Mouse (Mus musculus): ENCODE data around the gene Mon2.

Gene Mon2

DNA sequence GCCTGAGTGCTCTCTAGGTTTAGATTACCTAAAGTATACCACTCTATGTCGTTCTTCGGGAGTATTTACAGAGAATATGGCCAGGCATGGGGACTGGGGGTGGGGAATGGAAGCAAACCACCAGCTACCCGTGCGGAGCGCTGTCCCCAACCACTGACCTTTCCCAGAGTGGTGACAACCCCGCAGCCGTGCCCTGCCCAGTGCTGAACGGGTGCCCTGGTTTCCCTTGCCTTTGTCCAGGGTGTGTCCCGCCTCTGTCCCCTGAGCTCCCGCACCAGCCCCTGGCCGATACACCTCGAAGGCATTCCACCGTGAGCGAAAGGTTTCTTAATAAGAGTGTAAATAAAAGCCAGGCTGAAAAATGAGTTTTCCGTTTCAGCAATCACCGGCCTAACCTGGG, 115.6 kb downstream of the Mon2 start:
- no peak for DNase-seq

DNA sequence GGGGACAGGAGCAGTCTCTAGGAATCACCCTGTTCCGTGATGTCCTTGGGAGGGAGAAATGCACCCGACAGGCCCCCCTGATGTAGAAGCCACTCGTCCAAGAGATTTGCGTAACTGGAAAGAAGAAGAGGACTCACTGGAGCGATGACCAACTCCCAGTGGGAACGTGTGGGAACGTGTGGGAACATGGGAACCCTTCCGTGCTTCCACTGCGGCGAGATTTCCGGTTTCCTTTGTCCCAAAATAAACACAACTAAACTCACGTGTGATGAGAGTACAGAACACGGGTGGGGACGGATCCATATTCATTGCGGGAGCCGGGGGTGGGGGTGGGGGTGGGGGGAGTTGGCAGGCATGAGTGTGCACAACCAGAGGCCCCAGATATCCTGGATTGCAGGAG, 116.1 kb downstream of the Mon2 start:
- DNase-seq = peak; percentile 14

DNA sequence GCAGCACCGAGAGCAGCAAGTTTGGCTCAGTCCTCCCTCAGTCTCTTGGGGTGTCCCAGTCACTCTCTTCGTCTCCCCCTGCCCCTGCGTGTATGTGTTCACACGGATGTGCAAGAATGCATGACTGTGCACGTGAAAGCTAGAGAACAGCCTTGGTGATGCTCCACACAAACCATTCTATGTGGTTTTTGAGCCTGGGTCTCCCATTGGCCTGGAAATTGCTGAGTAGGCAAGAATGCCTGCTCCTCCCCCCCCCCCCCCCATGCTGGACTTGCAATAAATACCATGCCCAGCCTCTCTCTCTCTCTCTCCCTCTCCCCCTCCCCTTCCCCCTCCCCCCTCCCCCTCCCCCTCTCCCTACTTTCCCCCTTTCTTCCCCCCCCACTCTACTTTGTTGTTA, 117.6 kb downstream of the Mon2 start:
- DNase-seq = no peak

DNA sequence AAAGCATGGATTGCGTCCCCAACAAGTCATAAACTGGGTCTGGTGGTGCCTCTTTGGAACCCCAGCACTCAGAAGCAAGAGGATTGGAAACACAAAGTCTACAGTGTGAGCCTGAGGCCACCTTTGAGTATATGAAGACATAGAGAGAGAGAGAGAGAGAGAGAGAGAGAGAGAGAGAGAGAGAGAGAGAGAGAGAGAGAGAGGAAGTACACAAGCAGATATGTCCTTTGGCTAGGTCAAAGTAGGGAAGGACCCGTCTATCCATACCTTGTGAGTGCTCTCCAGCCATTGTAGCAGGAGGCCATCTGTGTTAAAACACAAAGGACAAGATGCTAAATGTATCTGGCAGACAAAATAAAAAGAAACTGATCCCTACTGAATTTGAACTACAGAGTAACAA, 118.4 kb downstream of the Mon2 start:
- DNase-seq = no peak

DNA sequence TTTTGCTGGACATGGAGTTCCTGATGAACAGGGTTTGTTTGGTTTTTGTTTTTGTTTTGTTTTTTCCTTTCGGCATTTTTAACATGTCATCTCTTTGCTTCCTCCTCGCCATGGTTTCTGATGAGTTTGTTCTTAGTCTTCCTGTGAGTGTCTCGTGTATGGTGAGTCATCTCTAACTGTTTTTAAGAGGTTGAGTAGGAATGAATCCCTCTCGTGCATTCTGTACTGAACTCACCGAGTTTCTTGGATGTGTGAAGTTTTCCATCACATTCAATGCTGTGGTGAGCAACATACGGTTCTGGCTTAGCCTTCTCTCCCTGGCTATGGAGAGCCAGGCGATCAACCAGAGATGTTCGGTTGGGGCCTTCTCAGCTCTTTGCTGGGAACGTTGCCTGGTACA, 122.7 kb downstream of the Mon2 start:
- no peak for DNase-seq

DNA sequence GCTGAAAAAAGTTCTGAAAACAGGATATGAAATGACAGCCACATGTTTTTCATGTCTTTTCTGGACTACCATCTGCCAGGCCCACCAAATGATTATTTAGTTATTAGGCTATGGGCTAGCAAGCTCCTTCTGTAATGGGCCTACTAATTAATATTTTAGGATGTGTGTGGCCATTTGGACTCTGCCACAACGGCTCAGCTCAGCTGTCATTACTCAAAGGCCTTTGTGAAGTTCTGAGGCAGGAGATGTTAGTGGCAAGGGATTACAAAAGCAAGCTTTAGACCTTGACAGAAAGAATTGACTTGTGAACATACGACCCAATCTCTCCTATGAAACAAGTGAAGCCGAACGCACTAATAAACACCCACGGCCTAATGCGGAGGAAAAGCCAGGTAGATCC, 125.3 kb downstream of the Mon2 start:
- DNase-seq = no peak

DNA sequence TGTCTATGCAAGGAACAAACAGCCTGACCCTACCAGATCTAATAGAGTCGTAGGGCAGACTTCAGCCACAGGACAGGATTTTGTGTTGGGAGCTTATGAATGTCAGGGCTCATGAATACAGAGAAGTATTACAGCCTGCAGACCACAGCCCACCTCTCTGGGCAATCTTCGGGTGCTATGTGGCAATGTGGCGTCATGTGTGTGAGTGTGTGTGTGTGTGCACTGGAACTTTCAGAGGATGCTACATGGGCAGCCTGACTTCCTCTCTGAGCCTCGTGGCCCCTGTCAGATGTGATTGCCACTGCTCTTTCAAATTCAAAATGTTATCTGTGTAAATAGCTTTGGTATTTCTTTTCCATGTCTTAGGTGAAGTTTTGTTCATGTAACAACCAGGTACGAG, 131.4 kb downstream of the Mon2 start:
- no peak for DNase-seq

DNA sequence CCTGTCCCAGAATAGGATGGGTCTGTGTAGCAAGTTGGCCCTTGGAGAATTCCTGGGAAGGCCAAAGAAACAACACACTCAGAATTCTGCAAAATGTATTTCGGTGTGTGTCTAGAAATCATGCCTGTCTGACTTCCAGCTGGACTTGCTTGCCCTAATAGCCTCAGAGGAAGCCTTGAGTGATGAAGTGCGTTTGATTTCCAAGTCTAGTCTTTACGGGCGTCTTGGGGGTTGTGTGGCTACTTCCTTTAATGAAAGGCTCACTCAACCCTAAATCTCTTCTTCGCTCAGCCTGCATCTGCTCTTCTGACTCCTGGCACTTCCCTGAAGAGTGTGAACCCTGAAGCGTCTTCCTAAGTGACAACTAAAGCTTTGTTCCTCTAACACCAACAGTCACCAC, 132.5 kb downstream of the Mon2 start:
- DNase-seq = no peak

DNA sequence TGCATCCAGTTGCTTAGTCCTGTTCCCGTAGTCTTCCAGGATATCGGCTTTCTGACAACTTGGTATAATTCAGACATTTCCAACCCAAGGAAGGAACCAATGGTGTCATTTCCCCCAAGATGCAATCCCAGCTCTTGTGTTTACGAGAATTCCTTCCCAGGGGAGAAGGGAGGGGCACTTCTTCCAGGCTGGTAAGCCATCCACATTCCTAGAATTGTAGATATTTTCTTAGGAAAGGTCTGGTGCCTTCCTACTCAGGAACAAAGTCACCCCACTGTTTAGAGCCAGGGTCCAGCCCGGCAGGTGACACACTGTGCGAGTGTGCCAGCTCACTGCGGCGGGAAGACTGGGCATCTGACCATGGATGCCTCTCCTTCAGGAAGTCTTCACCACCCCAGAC, 133.5 kb downstream of the Mon2 start:
- peak; percentile 29 for DNase-seq

All from kidney, adult 9 months (tissue).